Mouse (Mus musculus) neural tube, embryonic 15.5 days (tissue): ENCODE results near the gene Ssbp4. TPM values are rescaled to one million over a fixed set of nuclear protein-coding genes. Genes with fewer than 3 reads are reported as not detected.

Source experiments
- ATAC-seq: fragments of 200-750 bp; cut with Nextera tagmentation; 2 replicates; pipeline ENCODE4 v1.8.0; 2017; ENCODE audit warnings: mild to moderate bottlenecking, moderate TSS enrichment, moderate library complexity; ENCODE audit not compliant: low FRiP score
- H3K27ac ChIP-seq: fragments of 300-500 bp; sonication (generic); replicated peaks from 2 replicates; pipeline ENCODE4 v1.5.1; 2015; ENCODE audit warnings: mild to moderate bottlenecking, inconsistent platforms
- H3K27me3 ChIP-seq: fragments of 300-500 bp; sonication (generic); replicated peaks from 2 replicates; pipeline ENCODE4 v1.6.1; 2015; ENCODE audit warnings: inconsistent platforms
- H3K36me3 ChIP-seq: fragments of 300-500 bp; sonication (generic); 2 replicates; pipeline ENCODE4 v1.6.1; 2015; ENCODE audit warnings: inconsistent platforms
- H3K4me1 ChIP-seq: fragments of 300-500 bp; sonication (generic); 2 replicates; pipeline ENCODE4 v1.6.1; 2015; ENCODE audit warnings: inconsistent platforms
- H3K4me2 ChIP-seq: fragments of 300-500 bp; sonication (generic); 2 replicates; pipeline ENCODE4 v1.6.1; 2015; ENCODE audit warnings: inconsistent platforms, mild to moderate bottlenecking, moderate library complexity
- H3K4me3 ChIP-seq: fragments of 300-500 bp; sonication (generic); replicated peaks from 2 replicates; pipeline ENCODE4 v1.5.1; 2015; ENCODE audit warnings: mild to moderate bottlenecking, inconsistent platforms
- H3K9ac ChIP-seq: fragments of 300-500 bp; sonication (generic); replicated peaks from 2 replicates; pipeline ENCODE4 v1.6.1; 2015; ENCODE audit warnings: mild to moderate bottlenecking, inconsistent platforms
- H3K9me3 ChIP-seq: fragments of 300-500 bp; sonication (generic); replicated peaks from 2 replicates; pipeline ENCODE4 v1.6.1; 2016; ENCODE audit warnings: inconsistent platforms
- WGBS: fragments of 180-500 bp; shearing (Covaris S2); methylation state at CpG from one replicate; pipeline ENCODE4 v1.1.7; 2015; ENCODE audit warnings: mixed read lengths; 5-methylcytosine and 5-hydroxymethylcytosine counted together
- polyA plus RNA-seq: library from polyadenylated mRNA; unstranded; fragments of >200 nt; fragmentation: Nextera tagmentation; extraction: Ambion mirVana; gene quantifications from 2 replicates; pipeline ENCODE4 v1.2.1, GENCODE M21; 2015

Gene Ssbp4
- polyA plus RNA-seq, 1 experiment from 2014 or later, result 175 TPM

DNA sequence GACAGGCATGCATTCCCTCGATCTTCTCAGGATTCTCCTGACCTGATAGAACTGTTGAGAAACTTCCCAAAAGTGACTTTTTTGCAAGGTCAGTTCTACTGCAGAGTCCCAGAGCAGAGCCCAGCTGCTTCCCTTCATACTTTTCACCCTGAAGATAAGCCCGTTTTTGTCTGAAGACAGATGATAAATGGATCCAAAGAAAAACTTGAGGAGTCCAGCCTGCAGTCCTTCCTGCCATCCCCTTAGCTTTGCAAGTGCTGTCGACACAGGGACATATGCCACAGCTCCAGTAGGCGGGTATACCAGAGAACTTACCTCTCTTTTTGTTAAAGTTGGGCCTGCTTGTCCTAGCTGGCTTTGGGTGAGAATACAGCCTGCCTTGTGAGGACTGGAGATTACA, 47.3 kb downstream of the Ssbp4 start:
- peaks cover 30% of the 10 kb centered on the region for H3K4me1 ChIP-seq
- H3K9me3 ChIP-seq, result no peaks in the 10 kb centered on the region
- no peak overlapping the region for H3K27ac ChIP-seq
- no peaks in the 10 kb centered on the region for H3K27me3 ChIP-seq
- no peak overlapping the region for H3K9ac ChIP-seq
- no peak for ATAC-seq
- H3K4me2 ChIP-seq, result no peak overlapping the region
- 80% methylated on average over 4 of the region's 4 CpGs for WGBS
- no peak overlapping the region for H3K4me3 ChIP-seq
- H3K36me3 ChIP-seq, result 0 out of 2 replicates have a peak, but pooled peaks cover 4% of the 10 kb centered on the region

DNA sequence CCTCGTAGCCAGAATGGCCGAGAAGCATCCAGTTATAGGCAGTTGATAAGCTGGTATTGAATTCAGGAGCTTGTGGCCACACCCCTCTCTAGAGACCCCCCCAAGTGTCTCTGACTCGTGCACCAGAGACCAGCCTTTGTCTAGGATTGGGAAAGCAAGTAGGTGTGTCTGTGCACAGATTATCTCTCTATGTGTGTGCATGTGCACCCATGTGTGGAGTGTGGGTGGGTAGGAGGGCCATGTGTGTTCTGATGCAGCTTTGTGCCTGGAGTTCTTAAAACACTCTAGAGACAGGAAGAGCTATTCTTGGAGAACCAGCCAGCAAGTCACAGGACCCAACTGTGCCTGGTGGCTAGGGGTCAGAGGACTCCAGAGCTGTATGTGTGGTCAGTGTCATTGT, 48.1 kb downstream of the Ssbp4 start:
- no peak overlapping the region for H3K27ac ChIP-seq
- H3K9me3 ChIP-seq, result no peaks in the 10 kb centered on the region
- no peak overlapping the region for H3K4me3 ChIP-seq
- H3K36me3 ChIP-seq, result 0 out of 2 replicates have a peak, but pooled peaks cover 4% of the 10 kb centered on the region
- peaks cover 28% of the 10 kb centered on the region for H3K4me1 ChIP-seq
- no peak overlapping the region for H3K4me2 ChIP-seq
- WGBS, result 85% methylated on average over 3 of the region's 3 CpGs
- H3K27me3 ChIP-seq, result no peaks in the 10 kb centered on the region
- ATAC-seq, result no peak
- H3K9ac ChIP-seq, result no peak overlapping the region

DNA sequence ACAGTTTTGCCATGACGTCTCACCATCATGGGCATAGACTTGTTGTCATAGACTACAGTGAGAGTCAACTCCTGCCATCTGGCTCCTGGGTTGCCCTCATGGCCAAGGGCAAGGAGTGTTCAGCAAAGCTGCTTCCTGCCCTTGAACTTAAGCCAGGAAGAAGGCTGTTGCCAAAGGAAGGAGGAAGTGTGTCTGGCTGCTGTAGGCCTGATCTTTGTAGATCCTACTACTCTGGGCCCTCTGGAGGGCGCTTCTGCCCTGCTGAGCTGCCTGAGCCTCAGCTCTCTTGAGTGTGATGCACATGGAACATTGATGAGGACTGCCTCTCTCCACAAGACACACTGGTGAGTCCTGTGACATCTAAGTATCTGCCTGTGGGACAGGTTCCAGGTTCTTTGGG, 48.6 kb downstream of the Ssbp4 start:
- Histone ChIP-seq H3K36me3 (0 out of 2 replicates have a peak, but pooled peaks cover 4% of the 10 kb centered on the region), H3K4me1 (peaks cover 24% of the 10 kb centered on the region), H3K27ac (no peak overlapping the region), H3K27me3 (no peaks in the 10 kb centered on the region), H3K4me3 (no peak overlapping the region), H3K4me2 (no peak overlapping the region), H3K9ac (no peak overlapping the region), H3K9me3 (no peaks in the 10 kb centered on the region)
- ATAC-seq, result no peak
- WGBS, result 75% methylated on average over 2 of the region's 2 CpGs

DNA sequence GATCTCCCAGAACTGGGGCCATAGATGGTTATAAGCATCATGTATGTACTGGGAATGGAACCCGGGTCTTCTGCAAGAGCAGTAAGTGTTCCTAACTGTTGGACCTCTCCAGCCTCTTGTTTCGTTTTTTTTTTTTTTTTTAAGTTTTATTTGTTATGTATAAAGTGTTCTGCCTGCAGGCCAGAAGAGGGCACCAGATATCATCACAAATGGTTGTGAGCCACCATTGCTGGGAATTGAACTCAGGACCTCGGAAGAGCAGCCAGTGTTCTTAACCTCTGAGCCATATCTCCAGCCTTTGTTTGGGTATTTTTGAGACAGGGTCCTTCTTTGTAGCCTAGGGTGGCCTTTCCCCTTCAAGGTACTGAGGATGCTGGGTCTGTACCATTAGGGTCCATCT, 49.7 kb downstream of the Ssbp4 start:
- 85% methylated on average over 3 of the region's 3 CpGs for WGBS
- 0 out of 2 replicates have a peak, but pooled peaks cover 4% of the 10 kb centered on the region for H3K36me3 ChIP-seq
- peaks cover 23% of the 10 kb centered on the region for H3K4me1 ChIP-seq
- no peak overlapping the region for H3K4me3 ChIP-seq
- H3K9ac ChIP-seq, result no peak overlapping the region
- H3K27me3 ChIP-seq, result no peaks in the 10 kb centered on the region
- no peaks in the 10 kb centered on the region for H3K9me3 ChIP-seq
- no peak overlapping the region for H3K4me2 ChIP-seq
- H3K27ac ChIP-seq, result no peak overlapping the region
- ATAC-seq, result no peak

DNA sequence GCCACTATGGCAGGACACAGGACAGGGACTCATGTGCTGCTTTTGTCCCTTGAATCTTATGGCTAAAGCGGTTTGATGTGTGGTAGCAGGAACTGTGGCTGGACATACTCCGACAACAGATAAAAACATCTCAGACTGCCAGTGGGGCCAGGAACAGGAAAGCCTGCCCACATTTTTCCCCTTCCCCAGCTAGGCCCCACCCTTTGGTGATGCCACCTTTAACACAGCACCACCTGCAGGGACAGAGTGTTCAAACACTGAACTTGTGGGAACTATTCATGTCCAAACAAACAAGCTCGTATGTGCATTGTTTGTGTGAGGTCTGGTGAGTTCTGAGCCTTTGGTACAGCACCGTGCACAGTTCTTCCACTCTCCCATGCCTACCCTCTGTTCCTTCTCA, 50.3 kb downstream of the Ssbp4 start:
- ATAC-seq, result no peak
- no peaks in the 10 kb centered on the region for H3K9me3 ChIP-seq
- H3K27me3 ChIP-seq, result no peaks in the 10 kb centered on the region
- no peak overlapping the region for H3K4me2 ChIP-seq
- H3K9ac ChIP-seq, result no peak overlapping the region
- H3K4me1 ChIP-seq, result peaks cover 29% of the 10 kb centered on the region
- 0 out of 2 replicates have a peak, but pooled peaks cover 4% of the 10 kb centered on the region for H3K36me3 ChIP-seq
- WGBS, result 74% methylated on average over 4 of the region's 4 CpGs
- H3K27ac ChIP-seq, result no peak overlapping the region
- no peak overlapping the region for H3K4me3 ChIP-seq

DNA sequence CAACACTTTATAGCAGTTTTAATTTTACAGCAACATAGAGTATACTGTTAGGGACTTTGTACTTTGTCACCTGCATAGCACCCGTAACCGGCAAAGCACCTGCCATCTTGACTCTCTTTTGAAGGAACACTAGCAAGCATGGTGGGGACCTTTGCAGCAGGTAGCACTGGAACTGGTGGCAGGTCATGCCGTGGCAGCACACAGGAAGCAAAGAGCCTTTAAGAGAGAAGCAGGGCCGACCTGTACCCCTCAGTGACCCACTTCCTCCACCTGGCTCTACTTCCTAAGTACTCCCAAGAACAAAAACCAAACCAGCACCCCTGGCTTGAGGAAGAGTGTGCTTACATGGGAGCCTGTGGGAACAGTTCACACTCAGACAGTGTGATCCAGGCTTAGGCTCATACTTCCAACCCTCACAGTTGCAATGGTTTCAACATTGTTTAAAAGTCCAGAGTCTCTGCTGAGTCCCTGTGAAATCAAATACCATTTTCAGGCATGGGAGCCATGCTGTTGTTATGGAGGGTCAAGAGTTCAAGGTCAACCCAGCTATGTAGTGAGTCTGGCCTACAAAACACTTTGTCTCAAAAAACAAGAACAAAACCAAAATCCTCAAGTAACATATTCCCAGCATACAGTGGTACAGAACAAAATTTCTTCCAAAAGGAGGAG, 53.5 kb downstream of the Ssbp4 start:
- 96% methylated on average over 4 of the region's 4 CpGs for WGBS

DNA sequence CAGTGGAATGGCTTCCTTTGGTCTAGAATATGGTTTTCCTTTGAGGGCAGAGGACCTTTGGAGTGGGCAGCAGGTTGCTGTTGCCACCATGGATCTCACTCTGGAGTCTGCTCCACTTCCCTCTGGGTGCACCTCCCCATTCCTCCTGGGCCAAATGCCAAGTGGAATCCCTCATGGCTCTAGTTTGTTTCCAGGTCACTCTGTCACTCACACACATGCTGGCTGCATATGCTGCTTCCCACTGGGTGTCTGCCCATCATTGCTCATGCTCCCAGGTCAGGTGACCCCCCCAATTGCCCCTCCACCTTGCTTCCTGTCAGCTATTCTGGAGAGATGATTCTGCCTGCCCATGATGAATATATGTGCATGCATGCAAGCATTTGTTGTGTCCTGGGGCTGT, 54.9 kb downstream of the Ssbp4 start:
- no peak overlapping the region for H3K9ac ChIP-seq
- no peaks in the 10 kb centered on the region for H3K27me3 ChIP-seq
- no peak overlapping the region for H3K4me2 ChIP-seq
- no peak for ATAC-seq
- no peaks in the 10 kb centered on the region for H3K9me3 ChIP-seq
- peaks cover 33% of the 10 kb centered on the region for H3K4me1 ChIP-seq
- H3K27ac ChIP-seq, result peak overlapping the region; percentile 48
- 0 out of 2 replicates have a peak, but pooled peaks cover 4% of the 10 kb centered on the region for H3K36me3 ChIP-seq
- no peak overlapping the region for H3K4me3 ChIP-seq

More for the DNA sequence above, 53.5 kb downstream of the Ssbp4 start:
- Histone ChIP-seq H3K36me3 (0 out of 2 replicates have a peak, but pooled peaks cover 4% of the 10 kb centered on the region), H3K27ac (no peak overlapping the region), H3K4me1 (peaks cover 39% of the 10 kb centered on the region), H3K4me3 (no peak overlapping the region), H3K4me2 (no peak overlapping the region), H3K9me3 (no peaks in the 10 kb centered on the region), H3K9ac (no peak overlapping the region), H3K27me3 (no peaks in the 10 kb centered on the region)
- ATAC-seq, result no peak

DNA sequence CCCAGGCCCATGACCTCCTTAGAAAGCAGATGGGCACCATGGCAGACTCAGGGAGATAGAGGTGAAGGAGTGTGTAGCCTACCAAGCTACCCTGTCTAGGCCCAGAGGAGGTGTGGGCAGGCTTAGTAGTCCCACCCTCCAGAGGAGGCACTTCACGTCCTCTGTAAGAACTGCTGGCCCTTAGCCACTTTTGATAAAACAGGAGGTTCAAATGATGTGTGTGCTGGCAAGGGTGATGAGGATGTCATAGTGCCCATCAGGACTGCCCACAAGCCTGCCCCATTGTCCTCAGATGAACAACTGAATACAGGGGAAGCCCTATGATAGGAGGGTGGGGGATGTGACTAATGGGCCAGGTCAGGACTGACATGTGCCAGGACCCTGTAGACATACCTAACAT, 55.8 kb downstream of the Ssbp4 start:
- Histone ChIP-seq H3K27me3 (no peaks in the 10 kb centered on the region), H3K4me3 (no peak overlapping the region), H3K9me3 (no peaks in the 10 kb centered on the region), H3K36me3 (0 out of 2 replicates have a peak, but pooled peaks cover 4% of the 10 kb centered on the region), H3K4me2 (no peak overlapping the region), H3K9ac (no peak overlapping the region), H3K4me1 (peaks cover 33% of the 10 kb centered on the region), H3K27ac (0 out of 2 replicates have a peak overlapping the region, but pooled peaks have one; percentile 28)
- 65% methylated on average over 1 of the region's 1 CpGs for WGBS
- no peak for ATAC-seq

DNA sequence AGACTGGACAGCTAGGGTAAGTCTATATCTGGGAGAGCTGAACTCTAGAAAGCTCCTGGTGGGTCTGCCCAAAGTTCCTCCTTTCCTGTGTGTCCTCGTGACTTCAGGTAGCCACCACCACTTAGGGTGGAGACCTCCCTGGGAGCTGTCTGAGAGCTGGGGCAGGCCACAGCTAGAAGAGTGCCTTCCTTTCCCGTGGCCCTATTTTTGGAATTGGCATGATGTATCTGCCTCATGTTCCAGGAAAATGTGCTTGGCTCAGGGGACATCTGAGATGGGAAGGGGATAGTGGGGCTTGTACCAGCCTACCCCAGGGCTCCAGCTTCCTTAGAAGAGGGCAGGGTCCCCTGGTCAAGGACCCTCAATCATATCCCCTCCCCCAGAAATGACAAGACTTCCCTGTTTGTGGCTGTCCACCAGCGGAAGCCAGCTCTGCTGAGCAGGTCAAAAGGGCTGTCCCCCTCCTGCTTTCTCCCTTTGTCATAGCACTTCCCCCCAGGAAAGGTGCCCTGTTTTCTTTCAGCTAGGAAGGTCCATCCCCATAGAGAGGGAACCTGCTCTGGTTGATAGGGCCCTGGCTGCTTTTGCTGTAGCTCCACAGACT, 57.0 kb downstream of the Ssbp4 start:
- no peak overlapping the region for H3K4me2 ChIP-seq
- WGBS, result 82% methylated on average over 3 of the region's 3 CpGs
- no peak overlapping the region for H3K4me3 ChIP-seq
- no peaks in the 10 kb centered on the region for H3K9me3 ChIP-seq
- no peak for ATAC-seq
- no peaks in the 10 kb centered on the region for H3K27me3 ChIP-seq
- no peak overlapping the region for H3K27ac ChIP-seq
- no peak overlapping the region; the same call in 1 of the 2 replicates for H3K9ac ChIP-seq
- H3K4me1 ChIP-seq, result peaks cover 30% of the 10 kb centered on the region
- no peaks in the 10 kb centered on the region; the same call in 1 of the 2 replicates for H3K36me3 ChIP-seq

DNA sequence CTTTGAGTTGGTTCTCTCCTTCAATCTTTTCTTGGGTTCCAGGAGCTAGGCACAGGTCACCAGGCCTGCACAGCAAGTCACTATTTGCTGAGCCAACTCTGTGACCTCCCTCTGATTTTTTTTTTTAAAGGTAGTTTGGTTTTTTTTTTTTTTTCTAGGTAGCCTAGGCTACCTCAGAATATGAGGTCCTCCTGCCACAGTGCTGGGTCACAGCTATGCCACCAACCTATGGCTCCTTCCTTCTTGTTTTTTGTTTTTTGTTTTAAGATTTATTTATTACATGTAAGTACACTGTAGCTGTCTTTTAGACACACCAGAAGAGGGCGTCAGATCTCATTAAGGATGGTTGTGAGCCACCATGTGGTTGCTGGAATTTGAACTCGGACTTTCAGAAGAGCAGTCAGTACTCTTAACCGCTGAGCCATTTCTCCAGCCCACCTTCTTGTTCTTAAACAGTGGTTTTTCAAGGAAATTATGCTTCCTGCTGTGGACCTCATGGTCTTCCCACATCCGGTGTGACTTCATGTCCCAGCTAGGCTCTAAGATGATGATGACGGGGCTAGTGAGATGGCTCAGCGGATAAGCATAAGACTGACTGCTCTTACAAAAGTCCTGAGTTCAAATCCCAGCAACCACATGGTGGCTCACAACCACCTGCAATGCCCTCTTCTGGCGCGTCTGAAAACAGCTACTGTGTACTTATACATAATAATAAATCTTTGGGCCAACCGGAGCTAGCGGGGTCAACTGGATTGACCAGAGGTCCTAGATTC, 59.1 kb downstream of the Ssbp4 start:
- Histone ChIP-seq H3K9me3 (no peaks in the 10 kb centered on the region), H3K27me3 (no peaks in the 10 kb centered on the region), H3K27ac (no peak overlapping the region), H3K36me3 (no peaks in the 10 kb centered on the region; the same call in 1 of the 2 replicates), H3K9ac (no peak overlapping the region), H3K4me1 (peaks cover 31% of the 10 kb centered on the region), H3K4me2 (no peak overlapping the region), H3K4me3 (no peak overlapping the region)
- WGBS, result 90% methylated on average over 10 of the region's 10 CpGs
- no peak for ATAC-seq

DNA sequence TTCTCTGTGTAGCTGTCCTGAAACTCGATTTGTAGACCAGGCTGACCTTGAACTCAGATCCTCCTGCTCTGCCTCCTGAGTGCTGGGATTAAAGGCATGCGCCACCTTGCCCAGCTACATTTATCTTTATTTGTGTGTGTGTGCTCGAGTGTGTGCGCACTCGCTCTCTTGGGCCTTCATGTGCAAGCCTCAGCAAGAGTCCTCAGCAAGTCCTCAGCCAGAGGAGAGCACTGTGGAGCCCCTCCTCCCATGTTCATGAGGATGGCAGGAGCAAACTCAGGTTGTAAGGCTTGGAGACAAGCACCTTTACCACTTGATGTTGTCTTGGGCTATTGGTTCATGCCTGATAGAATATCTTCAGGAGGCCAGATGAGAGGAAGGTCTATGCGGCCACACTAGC, 60.9 kb downstream of the Ssbp4 start:
- ATAC-seq, result no peak

More for the DNA sequence above, 60.9 kb downstream of the Ssbp4 start:
- Histone ChIP-seq H3K4me2 (no peak overlapping the region), H3K9me3 (no peaks in the 10 kb centered on the region), H3K9ac (no peak overlapping the region), H3K4me1 (peaks cover 30% of the 10 kb centered on the region), H3K27me3 (no peaks in the 10 kb centered on the region), H3K27ac (no peak overlapping the region), H3K4me3 (no peak overlapping the region), H3K36me3 (no peaks in the 10 kb centered on the region; the same call in 1 of the 2 replicates)
- WGBS, result 88% methylated on average over 6 of the region's 6 CpGs
